Mouse (Mus musculus): Measurements from ENCODE around the gene Cage1.

Cage1 gene

DNA sequence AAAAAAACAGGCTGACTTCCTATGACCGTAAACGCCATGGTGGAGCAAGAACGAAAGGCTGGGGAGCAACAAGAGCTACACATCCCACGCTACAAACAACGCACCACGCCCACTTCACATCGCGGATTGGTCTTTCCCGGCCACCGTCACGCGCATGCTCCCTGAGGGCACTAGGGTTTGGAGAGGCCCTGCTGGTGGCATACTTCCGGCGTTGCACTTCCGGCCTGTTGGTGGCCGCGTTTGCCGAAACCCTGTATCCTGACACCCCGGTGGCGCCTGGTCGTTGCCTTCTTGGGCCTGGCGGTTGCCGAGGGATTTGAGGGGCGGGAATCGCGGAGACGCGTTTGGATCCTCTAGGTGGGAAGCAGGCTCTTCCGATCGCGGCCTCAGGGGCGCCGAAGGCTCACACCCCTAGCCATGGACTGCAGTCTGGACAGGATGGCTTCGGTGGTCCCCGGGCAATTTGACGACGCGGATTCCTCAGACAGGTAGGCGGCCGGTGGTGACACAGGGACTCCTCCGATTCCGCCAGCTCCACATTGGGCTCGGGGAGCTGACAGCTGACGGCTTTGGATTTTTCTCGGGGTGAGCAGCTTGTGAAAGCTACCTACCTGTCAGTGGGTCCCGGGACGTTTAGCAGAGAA, at the start of gene Cage1:
TSS of gene Cage1 (minus strand) at position 26 of the 644 bp plus-strand sequence.
- peak; percentile 96 to 97 for DNase-seq

DNA sequence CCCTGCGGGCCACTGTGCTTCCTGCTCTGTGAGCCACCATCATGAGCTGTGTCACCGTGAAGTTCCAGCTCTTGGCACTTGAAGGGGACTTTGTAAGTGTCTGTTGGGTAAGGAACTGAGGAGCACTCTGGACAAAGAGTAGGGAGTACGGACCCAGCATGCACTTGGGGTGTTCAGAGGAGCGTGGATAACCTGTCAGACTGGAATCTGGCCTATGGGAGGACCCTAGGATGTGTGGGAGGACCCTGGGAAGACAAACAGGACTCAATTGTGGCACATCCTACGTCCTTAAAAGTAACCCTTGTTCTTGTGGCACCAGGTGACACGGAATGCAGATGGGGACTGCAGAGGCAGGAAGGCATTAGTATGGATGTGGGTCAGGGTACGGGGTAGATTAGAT, 44.3 kb upstream of the Cage1 start:
- no peak for DNase-seq

DNA sequence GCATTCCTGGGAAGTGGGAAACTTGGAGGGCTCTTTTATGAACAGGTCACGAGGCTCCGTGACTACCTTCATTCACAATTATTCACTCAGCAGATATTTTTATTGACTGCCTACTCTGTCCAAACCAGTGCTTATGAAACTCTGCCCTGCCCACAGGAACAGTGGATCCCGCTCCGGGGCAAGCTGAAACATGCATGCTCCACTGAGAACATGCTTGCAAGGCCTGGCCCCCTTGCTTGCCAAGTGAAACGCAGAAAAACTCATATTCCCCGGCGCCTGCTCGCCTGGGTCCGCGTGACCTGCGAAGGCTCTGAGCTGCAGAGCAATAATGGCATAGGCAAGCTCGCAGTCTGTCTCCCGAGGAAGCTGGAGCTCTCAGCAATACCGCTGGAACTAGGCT, 43.9 kb upstream of the Cage1 start:
- DNase-seq, result no peak

DNA sequence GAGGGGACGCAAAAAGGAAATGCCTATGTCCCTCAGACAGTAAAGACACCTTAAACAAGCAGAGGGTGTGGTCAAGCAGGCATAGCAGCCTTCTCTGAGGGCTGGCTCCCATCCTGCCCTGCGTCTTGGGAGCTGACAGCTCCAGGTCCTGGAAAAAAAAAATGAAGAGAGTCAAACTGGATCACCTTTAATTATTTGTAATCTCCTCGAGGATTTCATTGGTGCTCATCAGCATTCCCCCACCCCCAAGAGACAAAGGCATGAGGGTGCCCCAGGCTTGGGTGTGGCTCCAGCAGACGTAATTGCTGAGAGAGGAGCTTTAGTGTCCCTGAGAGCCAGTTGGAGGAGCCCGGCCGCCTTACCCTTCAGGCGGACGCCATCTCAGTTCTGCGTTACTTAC, 43.1 kb upstream of the Cage1 start:
- no peak for DNase-seq

DNA sequence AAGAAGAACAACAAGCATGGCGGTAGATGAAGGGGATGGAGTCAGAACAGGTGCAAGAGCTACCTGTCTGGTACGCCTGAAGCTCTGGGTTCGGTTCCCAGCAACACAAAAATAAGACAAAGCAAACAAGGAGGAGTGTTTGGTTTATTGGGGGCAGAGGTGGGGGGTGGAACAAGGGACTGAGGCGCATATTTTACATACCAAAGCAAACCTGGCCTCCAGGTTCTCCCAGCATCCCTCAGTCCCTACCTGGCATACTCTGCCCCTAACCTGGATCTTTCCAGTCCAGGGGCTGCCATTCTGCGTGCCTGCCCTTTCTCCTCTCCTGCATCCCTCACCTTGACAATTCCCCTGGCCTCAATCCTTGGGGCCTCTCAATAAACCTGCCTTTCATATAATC, 42.5 kb upstream of the Cage1 start:
- DNase-seq, result no peak

DNA sequence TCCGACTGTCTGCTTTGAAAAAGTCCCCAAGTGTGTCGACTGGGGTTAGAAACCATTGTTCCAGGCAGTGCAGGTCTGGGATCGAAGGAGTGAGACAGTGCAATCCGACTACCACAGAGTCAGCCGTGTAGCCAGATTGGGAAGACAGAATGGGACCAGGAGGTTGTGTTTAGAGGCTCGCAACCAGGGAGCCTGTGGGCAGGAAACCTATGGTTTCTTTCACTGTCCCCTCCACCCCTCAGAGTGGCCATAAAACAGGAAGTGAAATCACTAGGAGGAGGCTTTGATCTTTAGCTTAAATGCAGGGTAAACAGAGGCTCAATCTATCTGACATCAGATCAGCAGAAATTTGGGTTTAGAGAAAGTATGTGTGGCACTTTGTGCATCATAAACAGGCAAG, 42.0 kb upstream of the Cage1 start:
- no peak for DNase-seq

DNA sequence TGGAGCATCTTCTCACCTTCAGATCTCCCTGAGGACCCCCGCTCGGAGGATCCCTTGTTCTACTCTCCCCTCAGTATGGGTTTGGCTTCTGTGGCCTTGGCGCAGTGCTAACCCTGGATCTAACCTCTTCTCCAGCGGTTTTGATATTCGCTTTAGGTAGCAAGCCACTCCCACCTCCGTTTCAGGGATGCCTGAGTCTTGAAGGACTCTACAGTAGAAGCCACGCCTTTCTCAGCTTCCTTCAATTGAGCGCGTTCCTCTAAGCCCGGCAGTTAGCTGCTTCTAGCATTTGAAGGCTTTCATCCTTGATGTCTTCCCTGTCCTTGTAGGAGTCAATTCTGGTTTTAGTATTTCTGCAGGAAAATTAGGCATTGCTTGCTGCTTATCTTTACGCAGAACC, 40.2 kb upstream of the Cage1 start:
- peak in 1 of 2 experiments; percentile 14 for DNase-seq

DNA sequence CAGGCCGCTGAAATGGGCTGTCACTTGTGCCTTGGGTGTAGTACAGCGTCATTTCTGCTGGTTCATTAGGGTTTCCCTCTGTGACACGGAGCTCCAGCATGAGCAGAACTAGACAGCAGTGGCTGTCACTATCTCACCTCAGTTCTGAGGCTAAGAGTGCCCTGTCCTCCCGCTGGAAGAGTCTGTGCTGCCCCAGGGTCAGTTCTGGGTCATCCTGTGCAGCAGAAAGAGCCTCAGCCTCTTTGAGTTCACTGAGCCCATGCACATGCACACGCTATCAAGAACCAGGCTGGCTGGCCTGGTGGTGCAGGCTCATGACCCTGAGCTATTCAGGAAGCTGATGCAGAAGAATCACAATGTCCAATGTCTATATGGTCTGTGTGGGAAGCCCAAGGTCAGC, 37.5 kb upstream of the Cage1 start:
- no peak for DNase-seq

DNA sequence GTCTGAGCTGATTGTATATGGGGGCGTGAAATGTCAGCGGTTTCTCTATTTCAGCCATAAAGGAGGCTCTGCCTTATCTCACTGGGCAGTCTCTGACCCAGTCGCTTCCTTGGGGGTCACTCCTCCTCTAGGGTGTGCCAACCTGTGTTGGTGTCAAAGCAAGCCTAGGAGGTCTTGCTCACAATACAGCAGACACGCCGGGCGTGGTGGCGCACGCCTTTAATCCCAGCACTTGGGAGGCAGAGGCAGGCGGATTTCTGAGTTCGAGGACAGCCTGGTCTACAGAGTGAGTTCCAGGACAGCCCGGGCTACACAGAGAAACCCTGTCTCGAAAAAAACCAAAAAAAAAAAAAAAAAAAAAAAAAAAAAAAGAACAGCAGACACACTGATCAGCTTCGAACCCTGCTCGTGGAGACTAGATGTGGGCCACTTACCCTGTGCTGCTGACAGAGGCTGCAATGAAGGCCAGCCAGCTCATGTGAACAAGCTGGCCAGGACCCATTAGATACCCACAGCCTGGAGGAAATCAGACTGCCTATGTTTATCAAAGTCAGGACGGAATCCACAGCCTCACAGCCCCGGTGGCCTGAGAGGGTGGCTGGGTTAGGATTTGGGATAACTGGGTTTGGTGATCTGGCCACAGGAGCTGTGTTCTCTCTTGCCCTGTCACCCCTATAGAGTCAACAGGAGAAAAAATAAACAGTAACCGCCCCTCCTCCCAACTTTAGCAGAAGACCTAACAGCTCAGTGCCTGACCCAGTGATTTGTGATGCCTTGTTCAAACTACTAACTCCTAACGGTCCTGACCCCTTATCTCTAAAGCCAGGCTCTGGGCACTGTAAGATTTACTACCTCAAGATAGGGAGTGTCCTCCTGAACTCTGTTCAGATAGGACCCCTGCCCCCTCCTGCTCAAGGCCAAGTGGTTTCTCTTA, 36.8 kb upstream of the Cage1 start:
- DNase-seq, result no peak

DNA sequence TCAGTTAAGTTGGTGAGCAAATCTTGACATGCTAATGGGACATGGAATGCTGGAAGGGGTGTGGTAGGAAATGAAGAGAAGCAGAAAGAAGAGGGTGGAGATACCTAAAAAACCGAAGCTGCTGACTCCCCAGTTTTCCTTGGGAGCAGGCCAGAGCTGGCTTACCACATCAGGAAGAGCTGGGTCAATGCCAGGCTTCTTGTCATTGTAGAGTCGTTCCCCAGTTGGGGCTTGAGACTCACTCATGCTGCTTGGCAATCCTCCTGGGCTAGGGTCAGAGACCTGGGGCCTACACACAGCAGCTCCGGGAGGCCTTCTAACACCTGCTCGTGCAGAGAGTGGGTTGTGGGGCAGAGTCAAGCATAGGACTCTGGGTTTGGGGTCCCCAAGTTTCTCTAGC, 34.1 kb upstream of the Cage1 start:
- DNase-seq, result no peak

DNA sequence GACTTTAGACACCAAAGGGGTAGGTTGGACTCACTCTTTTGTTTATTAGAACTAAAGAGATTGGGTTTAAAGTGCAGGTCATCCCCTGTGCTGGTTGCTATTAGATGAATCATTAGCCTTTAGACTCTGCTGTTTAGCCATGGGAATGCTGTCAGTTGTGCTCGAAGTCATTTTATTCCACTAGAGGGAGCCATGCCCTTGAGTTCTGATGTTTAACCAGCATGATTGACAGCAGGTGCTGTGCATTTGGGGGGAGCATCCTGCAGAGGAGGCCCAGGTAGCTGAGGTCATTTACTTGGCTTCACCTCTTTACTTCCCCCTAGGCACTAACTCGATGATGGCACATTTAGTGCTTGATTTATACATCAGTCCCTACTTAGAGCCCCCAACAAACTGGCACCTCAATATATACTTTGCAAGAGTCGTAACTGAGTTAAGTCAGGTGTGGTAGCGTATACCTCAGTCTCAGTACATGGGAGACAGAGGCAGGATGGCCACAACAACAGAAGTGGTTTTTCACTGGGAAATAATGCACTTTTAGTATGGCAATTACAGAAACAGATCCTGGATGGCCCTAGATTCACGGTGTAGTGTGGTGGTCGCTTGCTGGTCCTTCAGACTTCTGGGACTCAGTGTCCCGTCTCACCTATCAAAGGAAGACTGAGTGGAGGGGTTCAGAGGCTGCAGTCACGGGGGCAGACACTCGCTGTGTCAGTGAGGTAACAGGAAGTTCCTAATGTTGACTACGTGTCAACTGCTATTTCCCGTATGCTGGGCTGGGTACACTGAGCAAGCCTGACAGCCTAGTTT, 28.2 kb upstream of the Cage1 start:
- DNase-seq, result peak; percentile 8 to 15

DNA sequence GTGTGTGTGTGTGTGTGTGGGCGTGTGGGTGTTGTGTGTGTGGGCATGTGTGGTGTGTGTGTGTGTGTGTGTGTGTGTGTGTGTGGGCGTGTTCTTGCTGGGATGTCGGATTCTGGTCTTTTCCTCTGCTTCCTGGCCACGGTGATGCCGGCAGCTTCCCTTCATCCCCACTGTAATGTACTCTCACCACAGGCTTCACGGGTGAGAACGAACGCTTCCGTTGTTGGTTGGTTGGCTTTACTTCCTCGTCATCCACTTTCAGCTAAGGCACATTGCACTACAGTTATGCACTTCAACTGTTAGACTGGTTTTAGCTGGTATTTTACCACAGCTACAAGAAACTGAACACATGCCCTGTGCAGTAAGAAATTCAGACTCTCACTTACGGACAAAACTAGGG, 25.8 kb upstream of the Cage1 start:
- DNase-seq, result no peak

DNA sequence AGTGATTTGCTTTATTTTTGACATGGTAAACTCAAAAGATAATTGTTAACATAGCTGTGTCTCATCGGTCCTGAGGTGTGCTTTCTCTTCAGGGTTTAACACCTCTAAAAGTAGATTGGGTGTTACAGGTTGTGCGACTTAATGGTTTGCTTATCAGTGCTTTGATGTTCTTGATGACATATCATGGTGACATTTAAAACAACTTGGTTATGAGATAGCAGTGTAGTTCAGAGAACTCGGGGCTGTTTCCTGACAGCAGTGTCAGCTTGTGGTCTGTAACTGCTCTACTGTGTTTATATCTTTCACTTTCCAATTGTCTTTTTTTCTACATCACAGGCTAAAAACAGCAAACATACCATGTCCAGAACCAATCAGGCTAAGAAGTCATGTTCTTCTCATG, 13.0 kb upstream of the Cage1 start:
- DNase-seq, result no peak

DNA sequence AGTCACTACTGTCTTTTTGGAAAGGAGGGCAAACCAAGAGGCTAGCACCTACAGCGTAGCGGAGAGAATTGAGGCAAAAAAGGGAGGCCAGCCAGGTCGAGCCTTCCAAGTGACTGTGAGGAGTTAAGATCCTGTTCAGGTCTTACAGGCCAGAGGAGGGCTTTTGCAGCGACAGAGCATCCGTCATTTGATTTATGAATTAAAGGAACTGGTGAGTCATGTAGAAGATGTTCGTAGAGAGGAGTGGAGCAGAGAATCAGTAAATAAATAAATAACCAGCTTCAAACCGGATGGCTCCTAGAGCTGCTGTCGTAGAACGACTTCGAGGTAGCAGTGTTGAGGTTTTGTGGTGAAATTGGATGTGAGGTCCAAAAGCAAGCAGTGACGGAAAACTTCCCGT, 942 bp upstream of the Cage1 start:
- DNase-seq, result peak in 1 of 2 experiments; percentile 10

DNA sequence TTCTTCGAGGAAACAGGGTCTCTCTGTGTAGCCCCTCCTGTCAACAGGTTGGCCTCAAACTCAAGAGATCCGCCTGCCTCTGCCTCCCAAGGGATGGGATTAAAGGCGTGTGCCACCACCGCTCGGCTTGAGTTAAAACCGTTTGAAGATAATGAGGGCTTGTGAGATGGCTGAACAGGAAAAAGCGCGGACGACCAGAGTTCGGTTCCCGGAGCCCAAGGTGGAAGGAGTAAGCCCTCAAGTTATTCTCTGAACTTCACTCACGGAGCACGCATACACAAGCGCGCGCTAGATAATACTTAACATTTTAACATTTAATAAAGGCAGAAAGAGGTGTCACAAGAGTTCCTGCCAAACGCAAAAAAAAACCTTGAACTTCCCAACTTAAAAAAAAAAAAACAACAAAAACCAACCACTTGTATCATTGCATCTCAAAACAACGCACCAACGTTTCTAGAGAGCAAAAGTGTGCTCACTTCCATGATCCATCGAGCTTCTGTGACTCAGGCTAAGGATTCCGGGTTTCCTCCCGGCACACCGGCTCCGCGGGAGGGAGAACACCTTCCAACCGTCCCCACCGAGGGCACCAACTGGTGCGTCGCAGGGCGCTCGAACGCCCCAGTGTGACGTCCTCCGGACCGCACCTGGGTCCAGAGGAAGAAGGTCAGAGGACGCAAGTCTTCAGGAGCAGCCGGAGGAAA, 376 bp downstream of the Cage1 start, which contains the start of gene Riok1:
TSS of gene Riok1 (plus strand) at position 653 of the 701 bp plus-strand sequence.
- DNase-seq, result peak; percentile 13 to 34

DNA sequence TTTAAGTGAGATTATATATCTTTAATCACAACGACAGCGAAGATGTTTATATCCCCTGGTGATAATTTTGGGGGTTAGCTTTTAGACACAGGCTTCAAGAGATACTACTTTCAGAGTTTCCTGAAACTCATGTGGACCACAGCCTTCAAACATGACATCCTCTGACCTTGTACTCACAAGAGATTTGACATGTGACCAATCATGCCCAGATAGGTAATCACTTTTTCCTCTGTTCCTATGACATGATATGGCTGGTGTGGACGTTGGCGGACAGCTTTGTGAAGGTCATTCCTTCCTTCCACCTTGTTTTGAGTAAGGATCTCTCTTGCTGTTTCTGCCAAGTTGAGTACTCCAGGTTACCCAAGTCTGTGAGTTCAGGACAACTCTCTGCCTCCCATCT, 8.5 kb downstream of the Cage1 start:
- DNase-seq, result no peak

DNA sequence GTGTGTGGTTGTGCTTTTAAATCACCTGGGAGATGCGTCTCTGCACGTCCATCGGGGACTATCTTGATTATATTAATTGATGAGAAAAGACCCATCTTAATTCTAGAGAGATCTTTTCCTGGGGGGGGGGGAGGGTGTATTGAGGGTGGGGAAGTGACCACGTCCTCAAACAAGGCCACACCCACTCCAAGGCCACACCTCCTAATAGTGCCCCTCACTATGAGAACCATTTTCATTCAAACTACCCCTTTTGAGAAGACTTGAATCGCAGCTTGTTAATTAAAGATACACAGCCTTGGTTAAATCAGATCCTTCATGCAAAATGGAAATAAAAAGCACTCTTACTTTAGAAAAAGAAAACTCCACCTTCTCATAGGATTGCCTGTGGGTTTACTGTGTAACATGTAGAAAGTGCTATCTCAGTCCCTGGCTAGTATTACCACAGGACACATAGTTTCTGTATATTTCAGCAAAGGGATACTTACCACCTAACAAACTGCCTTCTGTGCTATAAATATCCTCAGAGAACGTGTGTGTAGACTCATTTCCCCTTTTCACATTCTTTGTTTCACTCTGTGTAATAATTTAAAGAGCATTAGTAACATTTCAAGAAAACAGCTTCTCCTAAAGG, 9.1 kb downstream of the Cage1 start:
- DNase-seq, result no peak

DNA sequence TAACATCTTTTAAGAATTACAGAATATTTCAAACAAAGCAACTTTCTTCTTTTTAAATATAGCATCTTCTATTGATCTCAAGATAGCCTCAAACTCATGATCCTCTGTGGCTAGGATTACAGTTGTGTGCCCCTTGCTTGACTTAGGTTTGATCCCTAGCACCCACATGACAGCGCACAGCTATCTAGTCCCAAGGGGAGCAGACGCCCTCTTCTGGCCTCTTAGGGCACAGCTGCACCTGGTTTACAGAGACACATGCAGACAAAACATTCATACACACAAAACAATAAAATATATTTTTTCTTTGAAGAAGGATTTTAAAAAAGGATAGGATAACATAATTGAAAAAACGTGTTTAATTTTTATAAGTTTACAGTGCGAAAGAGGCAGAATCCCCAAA, 11.0 kb downstream of the Cage1 start:
- peak; percentile 14 to 18 for DNase-seq

DNA sequence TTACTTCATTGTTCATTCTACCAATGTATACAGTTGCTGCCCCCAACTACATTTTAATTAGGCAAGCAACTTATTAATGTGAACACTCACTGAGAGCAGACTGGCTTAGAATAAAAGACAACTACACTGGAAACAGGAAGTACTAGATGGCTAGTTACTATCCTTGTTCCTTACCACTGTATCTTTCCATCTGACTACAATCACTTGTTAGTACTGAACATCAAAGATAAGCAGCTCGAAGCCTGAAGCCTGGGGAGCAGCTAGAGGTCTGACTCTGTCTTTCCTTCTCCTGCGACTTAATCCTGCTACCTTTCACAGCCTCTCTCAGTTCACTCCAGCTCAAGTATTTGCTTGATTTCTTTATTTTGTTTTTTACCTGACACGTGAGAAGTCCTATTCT, 18.1 kb downstream of the Cage1 start:
- no peak for DNase-seq

DNA sequence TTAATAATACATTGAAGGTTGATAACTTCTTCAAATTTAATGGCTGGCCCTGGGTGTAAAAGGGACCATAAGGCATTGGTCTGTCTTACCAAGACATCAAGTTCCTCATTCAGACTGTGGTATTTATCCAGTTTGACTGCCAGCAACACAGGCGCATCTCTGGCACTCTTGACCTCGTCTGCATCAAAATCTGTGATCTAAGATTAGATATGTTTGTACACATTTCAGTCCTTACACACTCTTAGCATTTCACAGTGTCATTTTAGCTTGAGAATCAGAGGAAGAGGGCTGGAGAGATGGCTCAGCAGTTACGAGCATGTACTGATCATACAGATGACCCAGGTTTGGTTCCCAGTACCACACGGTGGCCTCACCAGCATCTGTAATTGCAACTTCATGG, 21.3 kb downstream of the Cage1 start:
- DNase-seq, result no peak

DNA sequence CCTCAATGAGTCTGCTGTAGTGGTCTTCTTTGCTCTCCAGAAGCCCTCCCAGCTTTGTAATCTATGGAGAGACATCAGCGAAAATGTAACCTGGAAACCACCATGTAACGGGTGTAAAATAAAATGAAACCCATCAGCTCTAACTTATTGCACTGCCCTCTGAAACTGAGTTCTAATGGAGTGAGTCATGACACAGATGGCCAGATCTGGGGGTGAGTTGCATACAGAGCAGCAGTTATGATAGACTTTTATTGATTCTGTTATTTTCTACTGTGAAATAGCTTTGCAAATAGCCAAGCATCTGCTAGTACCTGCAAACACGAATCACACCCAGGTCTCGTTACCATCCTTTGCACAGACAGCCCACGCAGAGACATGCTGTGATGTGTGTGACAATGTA, 24.4 kb downstream of the Cage1 start:
- DNase-seq, result no peak

DNA sequence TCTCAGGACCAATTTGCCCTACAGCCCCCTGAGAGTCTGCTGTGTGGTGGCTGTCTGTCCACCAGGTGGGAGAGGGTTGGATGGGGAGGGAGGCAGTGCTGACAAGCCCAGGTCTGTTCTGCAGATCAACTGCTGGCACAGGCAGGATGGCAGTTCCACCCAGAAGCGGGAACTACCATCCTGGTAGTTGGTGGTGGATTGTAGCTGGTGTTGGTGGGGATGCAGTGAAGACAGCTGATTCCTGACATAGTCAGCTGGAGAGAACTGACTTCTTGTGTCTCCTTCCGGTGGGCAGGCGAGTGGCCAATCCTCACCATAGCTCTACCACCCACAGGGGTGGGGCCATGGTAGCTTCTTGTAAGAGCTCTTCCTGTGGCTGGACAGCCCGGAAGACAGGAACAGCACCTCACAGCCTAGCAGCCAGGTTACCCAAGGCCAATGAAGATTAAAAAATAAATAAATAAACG, 26.4 kb downstream of the Cage1 start:
- DNase-seq, result peak in 1 of 2 experiments; percentile 17

Data from thymus, postnatal 36 days (tissue).